Mouse (Mus musculus) forebrain, embryonic 16.5 days (tissue): ENCODE measurements at regions not wholly inside any gene's neighbourhood (a gene's known extent, or its start where the extent isn't known, plus 50 kb on each side); places are given as distances from the start of the nearest gene placed in this dataset.

Experiments used
- ATAC-seq: fragments of 200-750 bp; cut with Nextera tagmentation; 2 replicates; pipeline ENCODE4 v1.8.0; 2017; ENCODE audit warnings: mild to moderate bottlenecking, moderate library complexity
- H3K27ac ChIP-seq: fragments of 300-500 bp; sonication (generic); 2 replicates; pipeline ENCODE4 v1.5.1; 2014; ENCODE audit warnings: low read length, control low read depth
- H3K27me3 ChIP-seq: fragments of 300-500 bp; sonication (generic); replicated peaks from 2 replicates; pipeline ENCODE4 v1.6.1; 2014; ENCODE audit warnings: low read length; ENCODE audit not compliant: control insufficient read depth, insufficient read depth
- H3K36me3 ChIP-seq: fragments of 300-500 bp; sonication (generic); 2 replicates; pipeline ENCODE4 v1.6.1; 2014; ENCODE audit not compliant: control insufficient read depth, insufficient read depth
- H3K4me1 ChIP-seq: fragments of 300-500 bp; sonication (generic); replicated peaks from 2 replicates; pipeline ENCODE4 v1.6.1; 2014; ENCODE audit warnings: low read length; ENCODE audit not compliant: control insufficient read depth, insufficient read depth
- H3K4me2 ChIP-seq: fragments of 300-500 bp; sonication (generic); 2 replicates; pipeline ENCODE4 v1.6.1; 2014; ENCODE audit warnings: mild to moderate bottlenecking, low read length, control low read depth
- H3K4me3 ChIP-seq: fragments of 300-500 bp; sonication (generic); replicated peaks from 2 replicates; pipeline ENCODE4 v1.5.1; 2014; ENCODE audit warnings: mild to moderate bottlenecking, low read length, control low read depth
- H3K9ac ChIP-seq: fragments of 300-500 bp; sonication (generic); replicated peaks from 2 replicates; pipeline ENCODE4 v1.6.1; 2014; ENCODE audit warnings: low read depth, low read length, control low read depth
- H3K9me3 ChIP-seq: fragments of 300-500 bp; sonication (generic); 2 replicates; pipeline ENCODE4 v1.6.1; 2016; ENCODE audit warnings: low read length; ENCODE audit not compliant: control insufficient read depth
- WGBS: fragments of 180-500 bp; shearing (Covaris S2); extraction: QIAGEN DNeasy Blood & Tissue Kit; methylation state at CpG from one replicate; pipeline ENCODE4 v1.1.7; 2014; 5-methylcytosine and 5-hydroxymethylcytosine counted together

DNA sequence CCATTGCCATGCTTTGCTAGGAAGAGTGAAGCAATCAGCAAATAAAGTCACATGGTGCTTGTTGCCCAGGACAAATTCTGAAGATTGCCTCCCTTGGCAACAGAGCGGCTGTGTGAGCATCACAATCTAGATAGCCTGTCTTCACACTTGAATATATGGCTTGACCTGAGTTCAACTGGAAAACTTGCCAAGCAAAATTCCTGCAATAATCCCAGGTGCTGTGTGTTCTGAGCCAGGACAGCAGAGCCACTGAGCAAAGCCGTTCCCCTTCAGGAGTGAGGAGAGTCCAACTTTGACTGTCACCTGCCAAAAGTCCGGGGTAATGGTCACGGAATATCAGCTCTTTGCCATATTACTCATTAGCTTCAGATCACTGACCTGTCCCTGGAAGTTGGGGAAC, 176.8 kb upstream of the Irx5 start:
- Histone ChIP-seq H3K4me2 (no peak overlapping the region), H3K36me3 (no peaks in the 10 kb centered on the region), H3K27ac (no peak overlapping the region), H3K9ac (no peak overlapping the region), H3K9me3 (no peaks in the 10 kb centered on the region), H3K4me1 (0 out of 2 replicates have a peak, but pooled peaks cover 5% of the 10 kb centered on the region), H3K4me3 (no peak overlapping the region), H3K27me3 (no peaks in the 10 kb centered on the region)
- WGBS = 92% methylated on average over 4 of the region's 4 CpGs
- no peak for ATAC-seq

DNA sequence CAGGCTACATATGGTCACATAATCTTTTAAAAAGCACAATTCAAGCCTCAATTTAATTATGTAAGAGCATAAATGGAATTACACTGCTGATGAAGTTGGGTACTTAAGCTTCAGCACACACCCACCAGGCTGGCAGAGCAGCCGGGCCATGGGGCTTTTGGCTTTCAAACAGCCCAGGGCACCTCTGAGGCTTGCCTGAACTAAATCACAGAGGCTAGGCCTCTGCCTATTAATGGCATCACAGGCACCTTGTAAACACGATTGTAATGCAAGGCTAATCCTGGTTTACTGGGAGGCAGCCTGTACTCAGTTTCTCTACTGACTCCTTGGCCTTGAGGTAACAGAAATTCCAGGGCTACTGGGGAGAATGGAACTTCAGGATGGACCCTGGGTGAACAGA, 178.1 kb upstream of the Irx5 start:
- 34% methylated on average over 2 of the region's 2 CpGs for WGBS
- H3K27ac ChIP-seq = no peak overlapping the region
- H3K4me1 ChIP-seq = 0 out of 2 replicates have a peak, but pooled peaks cover 5% of the 10 kb centered on the region
- H3K36me3 ChIP-seq = no peaks in the 10 kb centered on the region
- no peaks in the 10 kb centered on the region for H3K9me3 ChIP-seq
- no peak overlapping the region for H3K9ac ChIP-seq
- H3K4me3 ChIP-seq = no peak overlapping the region
- ATAC-seq = no peak
- no peak overlapping the region for H3K4me2 ChIP-seq
- H3K27me3 ChIP-seq = no peaks in the 10 kb centered on the region

DNA sequence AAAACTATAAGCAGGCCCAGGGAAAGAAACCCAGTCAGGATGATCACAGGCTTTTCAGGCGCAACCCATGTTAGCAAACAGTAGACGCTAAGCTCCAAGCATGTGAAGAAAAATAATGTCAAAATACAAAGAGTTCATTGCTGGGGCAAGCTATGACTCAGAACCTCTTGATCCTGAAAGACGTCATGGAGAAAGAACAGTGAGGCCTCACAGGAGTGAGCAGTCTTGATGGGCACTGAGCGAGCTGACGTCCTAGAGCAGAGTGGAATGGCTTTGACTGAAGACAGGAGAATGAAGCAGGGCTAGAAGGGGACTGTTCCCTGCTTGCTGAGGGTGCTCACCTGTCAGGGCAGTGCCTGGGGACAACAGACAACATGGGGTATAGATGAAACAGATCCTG, 181.3 kb upstream of the Irx5 start:
- no peaks in the 10 kb centered on the region for H3K9me3 ChIP-seq
- no peak for ATAC-seq
- no peak overlapping the region for H3K9ac ChIP-seq
- H3K27ac ChIP-seq = no peak overlapping the region
- no peak overlapping the region for H3K4me2 ChIP-seq
- H3K4me3 ChIP-seq = no peak overlapping the region
- 0 out of 2 replicates have a peak, but pooled peaks cover 5% of the 10 kb centered on the region for H3K4me1 ChIP-seq
- 0 out of 2 replicates have a peak, but pooled peaks cover 3% of the 10 kb centered on the region for H3K27me3 ChIP-seq
- 61% methylated on average over 5 of the region's 5 CpGs for WGBS
- H3K36me3 ChIP-seq = no peaks in the 10 kb centered on the region

DNA sequence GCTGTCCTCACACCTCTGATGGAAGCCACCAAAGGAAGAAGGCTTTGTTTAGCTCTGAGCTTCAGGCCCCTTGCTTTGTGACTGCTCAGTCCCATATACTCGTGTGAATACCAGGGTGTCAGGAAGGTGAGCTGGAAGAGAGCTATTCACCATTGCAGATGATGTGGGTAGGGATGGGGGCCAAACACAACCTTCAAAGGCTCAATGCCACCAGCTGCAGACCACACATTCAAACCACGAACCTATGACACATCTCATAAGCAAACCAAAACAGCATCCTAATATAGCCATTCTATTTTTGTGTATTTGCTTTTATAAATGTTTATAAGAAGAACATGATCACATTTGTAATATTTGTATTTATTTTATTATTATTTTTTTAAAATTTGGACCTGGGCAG, 183.3 kb upstream of the Irx5 start:
- no peak overlapping the region for H3K4me3 ChIP-seq
- 0 out of 2 replicates have a peak, but pooled peaks cover 3% of the 10 kb centered on the region for H3K4me1 ChIP-seq
- ATAC-seq = no peak
- no peak overlapping the region for H3K4me2 ChIP-seq
- 83% methylated on average over 2 of the region's 2 CpGs for WGBS
- H3K9me3 ChIP-seq = no peaks in the 10 kb centered on the region
- no peak overlapping the region for H3K9ac ChIP-seq
- H3K27ac ChIP-seq = no peak overlapping the region
- H3K36me3 ChIP-seq = no peaks in the 10 kb centered on the region
- H3K27me3 ChIP-seq = peaks cover 3% of the 10 kb centered on the region; the same call in 1 of the 2 replicates

DNA sequence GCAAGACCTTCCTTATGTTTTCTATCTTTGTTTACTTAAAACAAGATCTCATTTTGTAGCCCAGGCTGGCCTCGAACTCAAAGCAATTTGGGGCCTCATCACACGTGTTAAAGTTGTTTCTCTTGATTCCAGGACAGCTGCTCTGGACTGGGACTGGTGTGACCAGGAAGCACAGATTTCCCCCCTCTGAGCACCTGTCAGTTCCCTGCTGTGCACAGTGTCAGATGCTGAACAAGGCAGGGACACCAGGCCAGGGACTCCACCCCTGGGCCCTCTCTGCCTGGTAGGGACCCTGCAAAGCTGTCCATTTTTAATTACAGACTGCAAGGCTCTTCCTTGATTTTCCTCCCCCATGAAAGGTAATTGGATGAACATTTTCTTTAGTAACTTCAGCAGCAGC, 185.8 kb upstream of the Irx5 start:
- no peak overlapping the region for H3K4me2 ChIP-seq
- H3K27ac ChIP-seq = no peak overlapping the region
- 62% methylated on average over 2 of the region's 2 CpGs for WGBS
- H3K9me3 ChIP-seq = no peaks in the 10 kb centered on the region
- no peaks in the 10 kb centered on the region for H3K36me3 ChIP-seq
- no peak for ATAC-seq
- no peak overlapping the region for H3K4me3 ChIP-seq
- H3K27me3 ChIP-seq = peaks cover 7% of the 10 kb centered on the region; the same call in 1 of the 2 replicates
- no peak overlapping the region for H3K9ac ChIP-seq
- H3K4me1 ChIP-seq = peaks cover 11% of the 10 kb centered on the region

DNA sequence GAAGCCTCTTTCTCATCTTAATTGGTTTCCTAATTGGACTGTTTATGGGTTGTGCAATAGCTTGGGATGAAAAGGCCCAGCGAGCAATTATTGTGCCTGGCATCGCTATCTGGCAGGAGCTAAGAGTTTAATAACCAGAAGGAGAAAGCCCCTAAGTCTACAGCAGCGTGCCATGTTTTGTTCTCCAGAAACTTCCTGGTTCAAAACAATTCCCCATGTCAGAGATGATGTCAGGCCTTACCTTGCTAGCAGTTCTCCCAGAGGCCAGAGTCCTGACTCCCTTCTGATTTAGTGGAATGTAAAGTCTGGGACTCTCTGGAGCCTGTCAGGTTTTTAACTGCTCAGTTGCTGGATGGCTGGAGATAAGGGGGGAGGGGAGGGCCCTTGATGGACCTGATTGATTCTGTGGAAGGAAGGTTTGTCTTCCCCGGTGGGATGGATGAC, 190.1 kb upstream of the Irx5 start:
- peaks cover 11% of the 10 kb centered on the region for H3K4me1 ChIP-seq
- H3K4me3 ChIP-seq = no peak overlapping the region
- no peak overlapping the region for H3K9ac ChIP-seq
- 0 out of 2 replicates have a peak, but pooled peaks cover under 1% of the 10 kb centered on the region for H3K9me3 ChIP-seq
- no peak overlapping the region for H3K27ac ChIP-seq
- WGBS = 6% methylated on average over 4 of the region's 4 CpGs
- H3K27me3 ChIP-seq = peaks cover 10% of the 10 kb centered on the region; the same call in 1 of the 2 replicates
- no peaks in the 10 kb centered on the region for H3K36me3 ChIP-seq
- H3K4me2 ChIP-seq = no peak overlapping the region
- ATAC-seq = peak; percentile 71

DNA sequence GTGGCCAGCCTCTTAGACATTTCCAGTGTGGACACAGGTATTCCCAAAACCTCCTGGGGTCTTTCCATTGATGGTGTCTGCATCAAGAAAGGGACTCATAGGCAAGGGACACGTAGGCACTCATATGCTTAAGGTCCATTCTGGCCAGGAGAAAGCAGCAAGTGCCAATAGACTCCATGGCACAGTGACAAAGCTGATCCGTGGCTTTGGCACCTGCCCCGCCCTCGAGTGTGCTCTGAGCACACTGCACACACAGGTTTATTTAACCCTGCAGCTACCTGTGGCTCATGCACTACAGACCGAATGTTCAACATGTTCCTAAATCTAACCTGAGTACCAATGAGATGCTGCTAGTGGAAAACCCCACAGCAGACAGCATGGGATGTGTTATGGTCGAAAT, 192.1 kb upstream of the Irx5 start:
- no peak for ATAC-seq
- peaks cover 10% of the 10 kb centered on the region; the same call in 1 of the 2 replicates for H3K27me3 ChIP-seq
- no peak overlapping the region for H3K4me2 ChIP-seq
- H3K27ac ChIP-seq = no peak overlapping the region
- peaks cover 2% of the 10 kb centered on the region; the same call in 1 of the 2 replicates for H3K9me3 ChIP-seq
- 79% methylated on average over 6 of the region's 6 CpGs for WGBS
- H3K36me3 ChIP-seq = no peaks in the 10 kb centered on the region
- peaks cover 16% of the 10 kb centered on the region for H3K4me1 ChIP-seq
- H3K4me3 ChIP-seq = no peak overlapping the region
- no peak overlapping the region for H3K9ac ChIP-seq

DNA sequence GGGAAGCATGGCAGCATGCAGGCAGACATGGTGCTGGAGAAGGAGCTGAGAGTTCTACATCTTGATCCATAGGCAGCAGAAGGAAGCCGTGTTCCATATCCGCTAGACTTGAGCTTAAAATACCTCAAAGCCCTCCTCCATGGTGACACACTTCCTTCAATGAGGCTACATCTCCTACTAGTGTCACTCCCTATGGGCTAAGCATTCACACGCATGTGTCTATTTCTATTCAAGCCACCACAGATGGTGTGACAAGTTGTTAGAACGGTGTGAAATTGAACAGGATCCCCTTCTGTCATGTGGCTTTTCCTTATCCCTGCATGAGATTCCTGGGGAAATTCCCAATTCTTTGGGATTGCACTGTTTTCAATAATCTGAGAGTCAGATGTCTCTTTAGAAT, 192.9 kb upstream of the Irx5 start:
- no peak overlapping the region for H3K4me3 ChIP-seq
- peaks cover 2% of the 10 kb centered on the region; the same call in 1 of the 2 replicates for H3K9me3 ChIP-seq
- 68% methylated on average over 4 of the region's 4 CpGs for WGBS
- no peak overlapping the region for H3K27ac ChIP-seq
- H3K4me2 ChIP-seq = no peak overlapping the region
- H3K4me1 ChIP-seq = peaks cover 19% of the 10 kb centered on the region
- ATAC-seq = peak; percentile 31; the same call in 1 of the 2 replicates
- H3K36me3 ChIP-seq = no peaks in the 10 kb centered on the region
- H3K27me3 ChIP-seq = peaks cover 17% of the 10 kb centered on the region
- H3K9ac ChIP-seq = no peak overlapping the region

DNA sequence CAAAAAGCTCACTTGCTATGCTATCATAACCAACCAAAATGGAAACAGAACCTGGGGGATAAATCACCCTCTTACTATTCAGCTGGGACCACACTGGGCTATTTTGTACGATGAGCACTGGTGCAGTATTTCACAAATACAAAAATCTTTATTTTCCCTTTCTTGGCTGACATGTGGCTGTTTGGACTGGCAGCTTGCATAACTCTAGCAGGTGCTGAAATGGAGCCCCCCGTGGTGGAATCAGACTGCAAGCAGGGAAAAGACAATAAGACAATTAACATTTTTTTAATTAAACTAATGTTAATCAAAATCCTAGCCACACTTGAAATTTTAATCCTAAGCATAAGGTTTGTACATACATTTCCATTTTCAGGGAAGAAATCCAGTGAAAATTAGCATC, 196.4 kb upstream of the Irx5 start:
- 12% methylated on average over 2 of the region's 2 CpGs for WGBS
- H3K4me1 ChIP-seq = peaks cover 12% of the 10 kb centered on the region
- no peak overlapping the region for H3K4me3 ChIP-seq
- H3K4me2 ChIP-seq = no peak overlapping the region
- peaks cover 2% of the 10 kb centered on the region; the same call in 1 of the 2 replicates for H3K9me3 ChIP-seq
- ATAC-seq = peak; percentile 81
- H3K27ac ChIP-seq = peak overlapping the region; percentile 45
- no peak overlapping the region for H3K9ac ChIP-seq
- H3K36me3 ChIP-seq = no peaks in the 10 kb centered on the region
- H3K27me3 ChIP-seq = peaks cover 36% of the 10 kb centered on the region

DNA sequence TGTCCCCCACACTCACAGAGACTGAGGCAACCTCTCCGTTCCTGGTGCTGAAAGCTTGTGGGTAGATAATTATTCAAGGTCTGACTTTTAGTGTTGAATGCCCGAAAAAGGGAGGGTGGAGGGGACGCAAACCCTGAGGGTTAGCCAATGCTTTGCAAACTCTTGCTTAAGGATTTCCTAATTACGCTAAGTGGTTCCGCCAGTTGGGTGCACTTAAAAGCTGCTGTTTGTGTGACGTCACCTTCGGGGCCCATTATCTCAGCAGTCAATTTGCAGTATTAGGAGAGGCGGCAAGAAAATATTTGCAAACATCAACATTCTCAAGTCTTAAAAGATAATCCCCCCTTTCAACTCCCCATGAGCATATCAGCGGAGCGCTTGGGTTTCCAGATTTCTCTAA, 199.2 kb upstream of the Irx5 start:
- peaks cover 2% of the 10 kb centered on the region; the same call in 1 of the 2 replicates for H3K9me3 ChIP-seq
- no peak overlapping the region for H3K27ac ChIP-seq
- no peak for ATAC-seq
- no peak overlapping the region for H3K4me2 ChIP-seq
- WGBS = 5% methylated on average over 10 of the region's 10 CpGs
- H3K9ac ChIP-seq = no peak overlapping the region
- no peaks in the 10 kb centered on the region for H3K36me3 ChIP-seq
- H3K27me3 ChIP-seq = peaks cover 58% of the 10 kb centered on the region
- no peak overlapping the region for H3K4me3 ChIP-seq
- H3K4me1 ChIP-seq = peaks cover 12% of the 10 kb centered on the region
